Mouse (Mus musculus) MEL-GATA-1-ER (cell line): Measurements from ENCODE around the gene Hormad1.

ENCODE experiments used
- DNase-seq: peaks from one replicate; pipeline ENCODE4 v3.0.0-alpha.2; 2012; ENCODE audit warnings: low read depth; ENCODE audit errors: extremely low read depth

Hormad1 gene

DNA sequence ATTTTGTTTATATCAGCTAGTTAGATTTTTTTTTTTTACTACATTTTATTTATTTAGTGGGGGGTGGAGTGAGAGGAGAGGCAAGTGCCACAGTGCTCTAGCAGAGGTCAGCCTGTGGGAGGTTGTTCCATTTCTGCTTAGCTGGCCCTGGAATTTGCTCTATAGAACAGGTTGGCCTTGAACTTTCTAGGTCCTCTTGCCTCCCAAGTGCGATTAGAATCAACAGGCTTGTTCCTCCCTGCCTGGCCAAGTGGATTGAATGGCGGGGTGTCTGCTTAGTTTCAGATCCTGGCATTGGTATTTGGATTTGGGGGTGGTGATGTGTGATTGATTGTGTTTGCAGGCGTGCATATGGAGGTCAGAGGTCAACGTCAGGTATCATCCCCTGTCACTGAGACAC, 76.6 kb downstream of the Hormad1 start:
- no peak for DNase-seq
